Mouse (Mus musculus) ZHBTc4 (cell line): ENCODE measurements around the gene Gramd4.

Experiments
- DNase-seq: peaks from one replicate; pipeline ENCODE4 v3.0.0-alpha.2; 2011; ENCODE audit warnings: low read depth, low spot score

The Gramd4 gene

GRCm38 (mm10) chr15:86070368-86070767 is 12.9 kb downstream of the Gramd4 start:
- no peak for DNase-seq

- no peak for DNase-seq
These were observed 13.7 kb downstream of the Gramd4 start for GRCm38 (mm10) chr15:86071166-86071565.

GRCm38 (mm10) chr15:86074171-86074937 is 16.9 kb downstream of the Gramd4 start:
- no peak for DNase-seq

- no peak for DNase-seq
These were observed 18.0 kb downstream of the Gramd4 start for GRCm38 (mm10) chr15:86075305-86076047.

- no peak for DNase-seq
These were observed 18.5 kb downstream of the Gramd4 start for GRCm38 (mm10) chr15:86076048-86076315.

GRCm38 (mm10) chr15:86076378-86076777 is 18.9 kb downstream of the Gramd4 start:
- no peak for DNase-seq

- no peak for DNase-seq
These were observed 20.4 kb downstream of the Gramd4 start for GRCm38 (mm10) chr15:86077934-86078333.

- no peak for DNase-seq
These were observed 21.2 kb downstream of the Gramd4 start for GRCm38 (mm10) chr15:86078481-86079216.

- DNase-seq: no peak
These were observed 22.0 kb downstream of the Gramd4 start for GRCm38 (mm10) chr15:86079467-86079866.

GRCm38 (mm10) chr15:86079876-86080275 is 22.4 kb downstream of the Gramd4 start:
- no peak for DNase-seq

GRCm38 (mm10) chr15:86080408-86080807 is 22.9 kb downstream of the Gramd4 start:
- no peak for DNase-seq

- peak; percentile 82 for DNase-seq
These were observed 24.2 kb downstream of the Gramd4 start for GRCm38 (mm10) chr15:86081654-86082053.

GRCm38 (mm10) chr15:86082551-86082961 is 25.1 kb downstream of the Gramd4 start:
- DNase-seq: peak; percentile 36

- no peak for DNase-seq
These were observed 25.8 kb downstream of the Gramd4 start for GRCm38 (mm10) chr15:86083261-86083741.

GRCm38 (mm10) chr15:86085301-86086225 is 28.1 kb downstream of the Gramd4 start:
- DNase-seq: peak; percentile 82

- DNase-seq: no peak
These were observed 28.8 kb downstream of the Gramd4 start for GRCm38 (mm10) chr15:86086291-86086706.

GRCm38 (mm10) chr15:86087591-86088149 is 30.2 kb downstream of the Gramd4 start:
- DNase-seq: no peak

GRCm38 (mm10) chr15:86088266-86088790 is 30.8 kb downstream of the Gramd4 start:
- DNase-seq: no peak

- no peak for DNase-seq
These were observed 31.7 kb downstream of the Gramd4 start for GRCm38 (mm10) chr15:86089091-86089744.

GRCm38 (mm10) chr15:86089991-86090529 is 32.6 kb downstream of the Gramd4 start:
- DNase-seq: no peak
